Mouse (Mus musculus) C2C12 (cell line): ENCODE data around the gene Dscaml1. TPM values are rescaled to one million over a fixed set of nuclear protein-coding genes. Genes with fewer than 3 reads are reported as not detected.

Experiments
- H3K27me3 ChIP-seq: one replicate; pipeline ENCODE4 v1.6.1; 2011; ENCODE audit not compliant: control insufficient read depth, insufficient read depth, insufficient read length
- H3K36me3 ChIP-seq: one replicate; pipeline ENCODE4 v1.6.1; 2011; ENCODE audit not compliant: control insufficient read depth, insufficient read depth
- H3K4me3 ChIP-seq: one replicate; pipeline ENCODE4 v1.5.1; 2011; ENCODE audit warnings: mild to moderate bottlenecking, control low read depth; ENCODE audit not compliant: poor library complexity, insufficient read depth, severe bottlenecking
- H3K79me2 ChIP-seq: one replicate; pipeline ENCODE4 v1.6.1; 2011; ENCODE audit not compliant: control insufficient read depth, insufficient read depth
- H3K79me3 ChIP-seq: one replicate; pipeline ENCODE4 v1.6.1; 2011; ENCODE audit warnings: low read depth, control low read depth
- H3ac ChIP-seq: one replicate; pipeline ENCODE3; 2011; ENCODE audit warnings: low read depth; ENCODE audit not compliant: control insufficient read depth, insufficient read length
- CEBPB ChIP-seq: IDR thresholded peaks from one replicate; pipeline ENCODE4 v1.6.1; 2011; ENCODE audit warnings: low read depth, mild to moderate bottlenecking, control low read depth, moderate library complexity
- CTCF ChIP-seq: IDR thresholded peaks from one replicate; pipeline ENCODE4 v1.5.1; 2011; ENCODE audit not compliant: control insufficient read depth, insufficient read depth, insufficient read length
- FOSL1 ChIP-seq: IDR thresholded peaks from one replicate; pipeline ENCODE4 v1.8.0; 2011; ENCODE audit warnings: mild to moderate bottlenecking, low read length; ENCODE audit not compliant: poor library complexity, insufficient read depth, severe bottlenecking
- MAX ChIP-seq: IDR thresholded peaks from one replicate; pipeline ENCODE4 v1.6.1; 2011; ENCODE audit warnings: mild to moderate bottlenecking, control low read depth
- MYOD1 ChIP-seq: IDR thresholded peaks from one replicate; pipeline ENCODE4 v1.6.1; 2011; ENCODE audit warnings: low read depth; ENCODE audit not compliant: control insufficient read depth, insufficient read length
- MYOG ChIP-seq: IDR thresholded peaks from one replicate; pipeline ENCODE4 v1.6.1; 2011; ENCODE audit not compliant: control insufficient read depth, insufficient read length; ENCODE audit errors: extremely low read depth
- USF1 ChIP-seq: IDR thresholded peaks from one replicate; pipeline ENCODE4 v1.6.1; 2011; ENCODE audit warnings: low read depth, mild to moderate bottlenecking, control low read depth, moderate library complexity
- polyA plus RNA-seq: library from polyadenylated mRNA; unstranded; fragments of >200 nt; fragmentation: generic; extraction: Trizol; gene quantifications from one replicate; pipeline ENCODE4 v1.2.1, GENCODE M21; 2012; ENCODE audit warnings: missing spikeins

Dscaml1 gene
- polyA plus RNA-seq, 1 experiment = not detected

GRCm38 (mm10) chr9:45398336-45398735 lies 28.1 kb upstream of the Dscaml1 start:
- no peak for TF ChIP-seq FOSL1
- TF ChIP-seq MYOG = no peak
- no peak for TF ChIP-seq MAX
- TF ChIP-seq USF1 = no peak
- TF ChIP-seq MYOD1 = no peak
- TF ChIP-seq CEBPB = no peak
- TF ChIP-seq CTCF = no peak
- H3K27me3 ChIP-seq = peaks cover 13% of the 10 kb centered on the region
- no peaks in the 10 kb centered on the region for H3K79me2 ChIP-seq
- no peaks in the 10 kb centered on the region for H3K36me3 ChIP-seq
- no peaks in the 10 kb centered on the region for H3K79me3 ChIP-seq
- H3ac ChIP-seq = no peak overlapping the region
- H3K4me3 ChIP-seq = no peak overlapping the region

- TF ChIP-seq FOSL1 (no peak), MAX (no peak), CEBPB (no peak), CTCF (no peak), MYOD1 (no peak), USF1 (no peak), MYOG (no peak)
- H3K4me3 ChIP-seq = no peak within 1 kb of the TSS
- no peak within 1 kb of the TSS for H3ac ChIP-seq
- H3K79me2 ChIP-seq = no peaks in the 10 kb centered on the region
- no peaks in the 10 kb centered on the region for H3K36me3 ChIP-seq
- H3K27me3 ChIP-seq = peaks cover 12% of the 10 kb centered on the region
- H3K79me3 ChIP-seq = no peaks in the 10 kb centered on the region
Observed at GRCm38 (mm10) chr9:45399434-45399833, 27.0 kb upstream of the Dscaml1 start, which contains the start of gene Fxyd2. Gene Fxyd2 (plus strand): TSS chr9:45399669.

GRCm38 (mm10) chr9:45401851-45402250 lies 24.6 kb upstream of the Dscaml1 start:
- no peaks in the 10 kb centered on the region for H3K36me3 ChIP-seq
- H3K4me3 ChIP-seq = no peak overlapping the region
- H3K79me3 ChIP-seq = no peaks in the 10 kb centered on the region
- TF ChIP-seq MAX (no peak), MYOG (no peak), MYOD1 (no peak), FOSL1 (no peak), USF1 (no peak), CEBPB (no peak), CTCF (no peak)
- H3ac ChIP-seq = no peak overlapping the region
- H3K27me3 ChIP-seq = peaks cover 12% of the 10 kb centered on the region
- no peaks in the 10 kb centered on the region for H3K79me2 ChIP-seq

GRCm38 (mm10) chr9:45402957-45403356 lies 23.5 kb upstream of the Dscaml1 start:
- Histone ChIP-seq H3K79me2 (no peaks in the 10 kb centered on the region), H3K27me3 (peaks cover 12% of the 10 kb centered on the region), H3K4me3 (no peak overlapping the region), H3K36me3 (no peaks in the 10 kb centered on the region), H3ac (no peak overlapping the region), H3K79me3 (no peaks in the 10 kb centered on the region)
- TF ChIP-seq MYOD1 (no peak), CEBPB (no peak), USF1 (no peak), MYOG (no peak), MAX (no peak), FOSL1 (no peak), CTCF (no peak)

GRCm38 (mm10) chr9:45405694-45406093 lies 20.7 kb upstream of the Dscaml1 start:
- no peaks in the 10 kb centered on the region for H3K79me3 ChIP-seq
- H3K36me3 ChIP-seq = no peaks in the 10 kb centered on the region
- TF ChIP-seq FOSL1 = no peak
- TF ChIP-seq MYOD1 = no peak
- TF ChIP-seq CTCF = no peak
- TF ChIP-seq CEBPB = no peak
- TF ChIP-seq MYOG = no peak
- no peak overlapping the region for H3ac ChIP-seq
- no peak overlapping the region for H3K4me3 ChIP-seq
- peaks cover 6% of the 10 kb centered on the region for H3K27me3 ChIP-seq
- H3K79me2 ChIP-seq = no peaks in the 10 kb centered on the region

- H3K27me3 ChIP-seq = peaks cover 6% of the 10 kb centered on the region
- no peak overlapping the region for H3ac ChIP-seq
- no peaks in the 10 kb centered on the region for H3K79me3 ChIP-seq
- H3K79me2 ChIP-seq = no peaks in the 10 kb centered on the region
- TF ChIP-seq FOSL1 (no peak), CEBPB (no peak), USF1 (no peak), CTCF (no peak), MYOG (no peak), MYOD1 (no peak), MAX (no peak)
- H3K36me3 ChIP-seq = no peaks in the 10 kb centered on the region
- H3K4me3 ChIP-seq = no peak overlapping the region
Observed at GRCm38 (mm10) chr9:45406808-45407207, 19.6 kb upstream of the Dscaml1 start.
